Mouse (Mus musculus): Measurements from ENCODE around the gene Med23. TPM values are rescaled to one million over a fixed set of nuclear protein-coding genes. Genes with fewer than 3 reads are reported as not detected.
A peak's percentile ranks its signal among the peaks of the same experiment; 100 is the strongest.

Gene Med23
- polyA plus RNA-seq, 1 experiment from 2014 or later: 6.3 TPM

- H3K27me3 ChIP-seq (ENCODE audit: control insufficient read depth, insufficient read depth, low read depth, low read length): no peaks in the 10 kb centered on the region
- H3K4me2 ChIP-seq (ENCODE audit: low read depth, low read length): peak overlapping the region; percentile 42
- H3K4me3 ChIP-seq (ENCODE audit: low read depth, low read length): no peak overlapping the region
- no peak overlapping the region for H3K9ac ChIP-seq (ENCODE audit: low read depth, low read length)
- no peaks in the 10 kb centered on the region for H3K36me3 ChIP-seq (ENCODE audit: control insufficient read depth, insufficient read depth)
- H3K27ac ChIP-seq (ENCODE audit: low read length): peak overlapping the region; percentile 57
- H3K4me1 ChIP-seq (ENCODE audit: control insufficient read depth, low read depth, low read length): peaks cover 34% of the 10 kb centered on the region
- ATAC-seq (ENCODE audit: low read depth): peak; percentile 86
- 46% methylated on average over 4 of the region's 4 CpGs for WGBS (ENCODE audit: insufficient replicate concordance)
- no peaks in the 10 kb centered on the region for H3K9me3 ChIP-seq (replicated peaks; ENCODE audit: control insufficient read depth, low read length)
Measured at GRCm38 (mm10) chr10:24828136-24828535, 41.6 kb upstream of the Med23 start.

GRCm38 (mm10) chr10:24830448-24830847, 39.3 kb upstream of the Med23 start:
- Histone ChIP-seq H3K27ac (ENCODE audit: low read length) (no peak overlapping the region), H3K36me3 (ENCODE audit: control insufficient read depth, insufficient read depth) (no peaks in the 10 kb centered on the region), H3K9me3 (replicated peaks; ENCODE audit: control insufficient read depth, low read length) (no peaks in the 10 kb centered on the region), H3K4me2 (ENCODE audit: low read depth, low read length) (no peak overlapping the region), H3K27me3 (ENCODE audit: control insufficient read depth, insufficient read depth, low read depth, low read length) (no peaks in the 10 kb centered on the region), H3K4me1 (ENCODE audit: control insufficient read depth, low read depth, low read length) (peaks cover 25% of the 10 kb centered on the region), H3K9ac (ENCODE audit: low read depth, low read length) (no peak overlapping the region), H3K4me3 (ENCODE audit: low read depth, low read length) (no peak overlapping the region)
- WGBS (ENCODE audit: insufficient replicate concordance): 55% methylated on average over 5 of the region's 5 CpGs
- ATAC-seq (ENCODE audit: low read depth): no peak

- Histone ChIP-seq H3K27ac (ENCODE audit: low read length) (no peak overlapping the region), H3K27me3 (ENCODE audit: control insufficient read depth, insufficient read depth, low read depth, low read length) (no peaks in the 10 kb centered on the region), H3K4me1 (ENCODE audit: control insufficient read depth, low read depth, low read length) (peaks cover 23% of the 10 kb centered on the region), H3K9ac (ENCODE audit: low read depth, low read length) (no peak overlapping the region), H3K4me2 (ENCODE audit: low read depth, low read length) (no peak overlapping the region), H3K36me3 (ENCODE audit: control insufficient read depth, insufficient read depth) (no peaks in the 10 kb centered on the region), H3K4me3 (ENCODE audit: low read depth, low read length) (no peak overlapping the region), H3K9me3 (replicated peaks; ENCODE audit: control insufficient read depth, low read length) (no peaks in the 10 kb centered on the region)
- WGBS (ENCODE audit: insufficient replicate concordance): 36% methylated on average over 14 of the region's 15 CpGs
- ATAC-seq (ENCODE audit: low read depth): no peak
Measured at GRCm38 (mm10) chr10:24831377-24832095, 38.2 kb upstream of the Med23 start.

- H3K27ac ChIP-seq (ENCODE audit: low read length): no peak overlapping the region
- peaks cover 21% of the 10 kb centered on the region for H3K4me1 ChIP-seq (ENCODE audit: control insufficient read depth, low read depth, low read length)
- no peaks in the 10 kb centered on the region for H3K9me3 ChIP-seq (replicated peaks; ENCODE audit: control insufficient read depth, low read length)
- 78% methylated on average over 9 of the region's 9 CpGs for WGBS (ENCODE audit: insufficient replicate concordance)
- ATAC-seq (ENCODE audit: low read depth): no peak
- no peak overlapping the region for H3K4me3 ChIP-seq (ENCODE audit: low read depth, low read length)
- H3K27me3 ChIP-seq (ENCODE audit: control insufficient read depth, insufficient read depth, low read depth, low read length): no peaks in the 10 kb centered on the region
- H3K9ac ChIP-seq (ENCODE audit: low read depth, low read length): no peak overlapping the region
- H3K36me3 ChIP-seq (ENCODE audit: control insufficient read depth, insufficient read depth): no peaks in the 10 kb centered on the region
- H3K4me2 ChIP-seq (ENCODE audit: low read depth, low read length): no peak overlapping the region
Measured at GRCm38 (mm10) chr10:24832306-24832705, 37.5 kb upstream of the Med23 start.

- H3K27me3 ChIP-seq (ENCODE audit: control insufficient read depth, insufficient read depth, low read depth, low read length): no peaks in the 10 kb centered on the region
- no peak overlapping the region for H3K9ac ChIP-seq (ENCODE audit: low read depth, low read length)
- no peaks in the 10 kb centered on the region for H3K9me3 ChIP-seq (replicated peaks; ENCODE audit: control insufficient read depth, low read length)
- H3K36me3 ChIP-seq (ENCODE audit: control insufficient read depth, insufficient read depth): no peaks in the 10 kb centered on the region
- H3K4me2 ChIP-seq (ENCODE audit: low read depth, low read length): peak overlapping the region; percentile 0; the same call in 1 of the 2 replicates
- H3K4me1 ChIP-seq (ENCODE audit: control insufficient read depth, low read depth, low read length): peaks cover 8% of the 10 kb centered on the region
- no peak overlapping the region for H3K27ac ChIP-seq (ENCODE audit: low read length)
- ATAC-seq (ENCODE audit: low read depth): no peak
- H3K4me3 ChIP-seq (ENCODE audit: low read depth, low read length): no peak overlapping the region
- 41% methylated on average over 4 of the region's 4 CpGs for WGBS (ENCODE audit: insufficient replicate concordance)
Measured at GRCm38 (mm10) chr10:24834634-24835371, 35.0 kb upstream of the Med23 start.

- WGBS (ENCODE audit: insufficient replicate concordance): 37% methylated on average over 12 of the region's 12 CpGs
- Histone ChIP-seq H3K9me3 (replicated peaks; ENCODE audit: control insufficient read depth, low read length) (no peaks in the 10 kb centered on the region), H3K4me3 (ENCODE audit: low read depth, low read length) (peak overlapping the region; percentile 0; the same call in 1 of the 2 replicates), H3K9ac (ENCODE audit: low read depth, low read length) (no peak overlapping the region), H3K4me2 (ENCODE audit: low read depth, low read length) (peak overlapping the region; percentile 0; the same call in 1 of the 2 replicates), H3K36me3 (ENCODE audit: control insufficient read depth, insufficient read depth) (no peaks in the 10 kb centered on the region), H3K27me3 (ENCODE audit: control insufficient read depth, insufficient read depth, low read depth, low read length) (no peaks in the 10 kb centered on the region), H3K4me1 (ENCODE audit: control insufficient read depth, low read depth, low read length) (peaks cover 3% of the 10 kb centered on the region), H3K27ac (ENCODE audit: low read length) (no peak overlapping the region)
- ATAC-seq (ENCODE audit: low read depth): peak; percentile 62
Measured at GRCm38 (mm10) chr10:24835702-24836342, 34.0 kb upstream of the Med23 start.

GRCm38 (mm10) chr10:24836366-24837038, 33.3 kb upstream of the Med23 start:
- no peak for ATAC-seq (ENCODE audit: low read depth)
- Histone ChIP-seq H3K4me2 (ENCODE audit: low read depth, low read length) (no peak overlapping the region), H3K36me3 (ENCODE audit: control insufficient read depth, insufficient read depth) (no peaks in the 10 kb centered on the region), H3K27ac (ENCODE audit: low read length) (no peak overlapping the region), H3K4me1 (ENCODE audit: control insufficient read depth, low read depth, low read length) (peaks cover 6% of the 10 kb centered on the region), H3K9me3 (replicated peaks; ENCODE audit: control insufficient read depth, low read length) (no peaks in the 10 kb centered on the region), H3K4me3 (ENCODE audit: low read depth, low read length) (no peak overlapping the region), H3K27me3 (ENCODE audit: control insufficient read depth, insufficient read depth, low read depth, low read length) (no peaks in the 10 kb centered on the region), H3K9ac (ENCODE audit: low read depth, low read length) (no peak overlapping the region)
- 59% methylated on average over 4 of the region's 4 CpGs for WGBS (ENCODE audit: insufficient replicate concordance)

- no peak overlapping the region for H3K4me2 ChIP-seq (ENCODE audit: low read depth, low read length)
- H3K4me1 ChIP-seq (ENCODE audit: control insufficient read depth, low read depth, low read length): peaks cover 10% of the 10 kb centered on the region
- H3K36me3 ChIP-seq (ENCODE audit: control insufficient read depth, insufficient read depth): no peaks in the 10 kb centered on the region
- H3K4me3 ChIP-seq (ENCODE audit: low read depth, low read length): no peak overlapping the region
- H3K27ac ChIP-seq (ENCODE audit: low read length): no peak overlapping the region
- peak; percentile 79 for ATAC-seq (ENCODE audit: low read depth)
- H3K9ac ChIP-seq (ENCODE audit: low read depth, low read length): no peak overlapping the region
- WGBS (ENCODE audit: insufficient replicate concordance): 69% methylated on average over 4 of the region's 4 CpGs
- H3K9me3 ChIP-seq (replicated peaks; ENCODE audit: control insufficient read depth, low read length): no peaks in the 10 kb centered on the region
- no peaks in the 10 kb centered on the region for H3K27me3 ChIP-seq (ENCODE audit: control insufficient read depth, insufficient read depth, low read depth, low read length)
Measured at GRCm38 (mm10) chr10:24840795-24841194, 29.0 kb upstream of the Med23 start.

Data from liver, embryonic 16.5 days (tissue).